Mouse (Mus musculus): ENCODE results near the gene Slc2a5. TPM values are rescaled to one million over a fixed set of nuclear protein-coding genes. Genes with fewer than 3 reads are reported as not detected.
A peak's percentile ranks its signal among the peaks of the same experiment; 100 is the strongest.

Slc2a5 gene
- polyA plus RNA-seq, 1 experiment: 4.5 TPM

GRCm38 (mm10) chr4:150152483-150152882 is 33.4 kb downstream of the Slc2a5 start:
- no peak overlapping the region for H3K4me3 ChIP-seq (replicated peaks; ENCODE audit: extremely low read depth, low read depth, low read length)
- 65% methylated on average over 8 of the region's 8 CpGs for WGBS
- no peak for DNase-seq
- TF ChIP-seq CTCF (IDR thresholded peaks at IDR 0.05; ENCODE audit: insufficient read depth, low read length) (no peak), POLR2A (IDR thresholded peaks at IDR 0.05; ENCODE audit: borderline replicate concordance, extremely low read depth, low read depth, low read length) (no peak)
- H3K4me1 ChIP-seq (ENCODE audit: control insufficient read depth, insufficient read depth, low read length): no peaks in the 10 kb centered on the region

- no peak for DNase-seq
- Histone ChIP-seq H3K4me3 (replicated peaks; ENCODE audit: extremely low read depth, low read depth, low read length) (no peak overlapping the region), H3K4me1 (ENCODE audit: control insufficient read depth, insufficient read depth, low read length) (no peaks in the 10 kb centered on the region)
- WGBS: 81% methylated on average over 4 of the region's 4 CpGs
- TF ChIP-seq POLR2A (IDR thresholded peaks at IDR 0.05; ENCODE audit: borderline replicate concordance, extremely low read depth, low read depth, low read length) (no peak), CTCF (IDR thresholded peaks at IDR 0.05; ENCODE audit: insufficient read depth, low read length) (no peak)
Measured at GRCm38 (mm10) chr4:150155301-150155700, 36.2 kb downstream of the Slc2a5 start.

GRCm38 (mm10) chr4:150155731-150156130 is 36.6 kb downstream of the Slc2a5 start:
- Histone ChIP-seq H3K4me3 (replicated peaks; ENCODE audit: extremely low read depth, low read depth, low read length) (no peak overlapping the region), H3K4me1 (ENCODE audit: control insufficient read depth, insufficient read depth, low read length) (no peaks in the 10 kb centered on the region)
- 60% methylated on average over 4 of the region's 4 CpGs for WGBS
- TF ChIP-seq POLR2A (IDR thresholded peaks at IDR 0.05; ENCODE audit: borderline replicate concordance, extremely low read depth, low read depth, low read length): no peak
- no peak for DNase-seq

GRCm38 (mm10) chr4:150157348-150157882 is 38.3 kb downstream of the Slc2a5 start:
- H3K4me1 ChIP-seq (ENCODE audit: control insufficient read depth, insufficient read depth, low read length): no peaks in the 10 kb centered on the region
- no peak for DNase-seq
- no peak overlapping the region for H3K4me3 ChIP-seq (replicated peaks; ENCODE audit: extremely low read depth, low read depth, low read length)
- TF ChIP-seq POLR2A (IDR thresholded peaks at IDR 0.05; ENCODE audit: borderline replicate concordance, extremely low read depth, low read depth, low read length) (no peak), CTCF (IDR thresholded peaks at IDR 0.05; ENCODE audit: insufficient read depth, low read length) (no peak)
- 66% methylated on average over 14 of the region's 14 CpGs for WGBS

- TF ChIP-seq POLR2A (IDR thresholded peaks at IDR 0.05; ENCODE audit: borderline replicate concordance, extremely low read depth, low read depth, low read length) (no peak), CTCF (IDR thresholded peaks at IDR 0.05; ENCODE audit: insufficient read depth, low read length) (no peak)
- no peaks in the 10 kb centered on the region for H3K4me1 ChIP-seq (ENCODE audit: control insufficient read depth, insufficient read depth, low read length)
- no peak for DNase-seq
- H3K4me3 ChIP-seq (replicated peaks; ENCODE audit: extremely low read depth, low read depth, low read length): no peak overlapping the region
- WGBS: 69% methylated on average over 2 of the region's 2 CpGs
Measured at GRCm38 (mm10) chr4:150159458-150159857, 40.4 kb downstream of the Slc2a5 start.

GRCm38 (mm10) chr4:150162561-150163169 is 43.6 kb downstream of the Slc2a5 start:
- H3K4me3 ChIP-seq (replicated peaks; ENCODE audit: extremely low read depth, low read depth, low read length): no peak overlapping the region

GRCm38 (mm10) chr4:150164875-150165274 is 45.8 kb downstream of the Slc2a5 start:
- no peak for TF ChIP-seq CTCF (IDR thresholded peaks at IDR 0.05; ENCODE audit: insufficient read depth, low read length)
- TF ChIP-seq POLR2A (IDR thresholded peaks at IDR 0.05; ENCODE audit: borderline replicate concordance, extremely low read depth, low read depth, low read length): no peak
- DNase-seq: peak; percentile 21
- H3K4me3 ChIP-seq (replicated peaks; ENCODE audit: extremely low read depth, low read depth, low read length): peak overlapping the region; percentile 2
- H3K4me1 ChIP-seq (ENCODE audit: control insufficient read depth, insufficient read depth, low read length): no peaks in the 10 kb centered on the region
- WGBS: 34% methylated on average over 13 of the region's 13 CpGs

More at GRCm38 (mm10) chr4:150162561-150163169, 43.6 kb downstream of the Slc2a5 start:
- DNase-seq: no peak
- TF ChIP-seq CTCF (IDR thresholded peaks at IDR 0.05; ENCODE audit: insufficient read depth, low read length) (peak; percentile 15; the same call in 1 of the 2 replicates), POLR2A (IDR thresholded peaks at IDR 0.05; ENCODE audit: borderline replicate concordance, extremely low read depth, low read depth, low read length) (no peak)
- 75% methylated on average over 13 of the region's 13 CpGs for WGBS
- no peaks in the 10 kb centered on the region for H3K4me1 ChIP-seq (ENCODE audit: control insufficient read depth, insufficient read depth, low read length)

GRCm38 (mm10) chr4:150168406-150168805 is 49.3 kb downstream of the Slc2a5 start:
- WGBS: 52% methylated on average over 10 of the region's 10 CpGs
- TF ChIP-seq POLR2A (IDR thresholded peaks at IDR 0.05; ENCODE audit: borderline replicate concordance, extremely low read depth, low read depth, low read length) (no peak), CTCF (IDR thresholded peaks at IDR 0.05; ENCODE audit: insufficient read depth, low read length) (no peak)
- DNase-seq: no peak
- no peak overlapping the region for H3K4me3 ChIP-seq (replicated peaks; ENCODE audit: extremely low read depth, low read depth, low read length)
- H3K4me1 ChIP-seq (ENCODE audit: control insufficient read depth, insufficient read depth, low read length): no peaks in the 10 kb centered on the region

- 77% methylated on average over 8 of the region's 8 CpGs for WGBS
- no peak overlapping the region for H3K4me3 ChIP-seq (replicated peaks; ENCODE audit: extremely low read depth, low read depth, low read length)
- TF ChIP-seq CTCF (IDR thresholded peaks at IDR 0.05; ENCODE audit: insufficient read depth, low read length) (no peak), POLR2A (IDR thresholded peaks at IDR 0.05; ENCODE audit: borderline replicate concordance, extremely low read depth, low read depth, low read length) (no peak)
- H3K4me1 ChIP-seq (ENCODE audit: control insufficient read depth, insufficient read depth, low read length): 0 out of 2 replicates have a peak, but pooled peaks cover 2% of the 10 kb centered on the region
- no peak for DNase-seq
Measured at GRCm38 (mm10) chr4:150172107-150172506, 53.0 kb downstream of the Slc2a5 start.

GRCm38 (mm10) chr4:150173281-150173680 is 54.2 kb downstream of the Slc2a5 start:
- peak; percentile 34 for DNase-seq
- TF ChIP-seq POLR2A (IDR thresholded peaks at IDR 0.05; ENCODE audit: borderline replicate concordance, extremely low read depth, low read depth, low read length): no peak
- peak; percentile 33 for TF ChIP-seq CTCF (IDR thresholded peaks at IDR 0.05; ENCODE audit: insufficient read depth, low read length)
- no peak overlapping the region for H3K4me3 ChIP-seq (replicated peaks; ENCODE audit: extremely low read depth, low read depth, low read length)
- H3K4me1 ChIP-seq (ENCODE audit: control insufficient read depth, insufficient read depth, low read length): 0 out of 2 replicates have a peak, but pooled peaks cover 2% of the 10 kb centered on the region
- WGBS: 56% methylated on average over 10 of the region's 10 CpGs
